Mouse (Mus musculus) heart, embryonic 16.5 days (tissue): Measurements from ENCODE around the gene Specc1. TPM values are rescaled to one million over a fixed set of nuclear protein-coding genes. Genes with fewer than 3 reads are reported as not detected.

ENCODE experiments used
- ATAC-seq: fragments of 200-750 bp; cut with Nextera tagmentation; replicated peaks from 2 replicates; pipeline ENCODE4 v1.8.0; 2017; ENCODE audit warnings: moderate number of reproducible peaks; ENCODE audit not compliant: insufficient read depth, low FRiP score; ENCODE audit errors: extremely low read depth
- H3K27ac ChIP-seq: fragments of 300-500 bp; sonication (generic); 2 replicates; pipeline ENCODE4 v1.5.1; 2014; ENCODE audit warnings: mild to moderate bottlenecking, low read length, control low read depth, moderate library complexity
- H3K27me3 ChIP-seq: fragments of 300-500 bp; sonication (generic); 2 replicates; pipeline ENCODE4 v1.6.1; 2014; ENCODE audit warnings: low read length, mixed read lengths; ENCODE audit not compliant: control insufficient read depth, insufficient read depth
- H3K36me3 ChIP-seq: fragments of 300-500 bp; sonication (generic); 2 replicates; pipeline ENCODE4 v1.6.1; 2014; ENCODE audit not compliant: control insufficient read depth, insufficient read depth
- H3K4me1 ChIP-seq: fragments of 300-500 bp; sonication (generic); 2 replicates; pipeline ENCODE4 v1.6.1; 2014; ENCODE audit warnings: low read length, mixed read lengths; ENCODE audit not compliant: control insufficient read depth, insufficient read depth
- H3K4me2 ChIP-seq: fragments of 300-500 bp; sonication (generic); 2 replicates; pipeline ENCODE4 v1.6.1; 2014; ENCODE audit warnings: low read depth, mild to moderate bottlenecking, control low read depth, low read length
- H3K4me3 ChIP-seq: fragments of 300-500 bp; sonication (generic); 2 replicates; pipeline ENCODE4 v1.5.1; 2014; ENCODE audit warnings: mild to moderate bottlenecking, control low read depth, low read length
- H3K9ac ChIP-seq: fragments of 300-500 bp; sonication (generic); 2 replicates; pipeline ENCODE4 v1.6.1; 2014; ENCODE audit warnings: low read length, control low read depth
- H3K9me3 ChIP-seq: fragments of 300-500 bp; sonication (generic); replicated peaks from 2 replicates; pipeline ENCODE4 v1.6.1; 2016; ENCODE audit warnings: low read length; ENCODE audit not compliant: control insufficient read depth
- WGBS: fragments of 180-500 bp; shearing (Covaris S2); extraction: QIAGEN DNeasy Blood & Tissue Kit; methylation state at CpG from one replicate; pipeline ENCODE4 v1.1.7; 2014; 5-methylcytosine and 5-hydroxymethylcytosine counted together
- polyA plus RNA-seq: library from polyadenylated mRNA; unstranded; fragments of >200 nt; fragmentation: Nextera tagmentation; extraction: Ambion mirVana; gene quantifications from 2 replicates; pipeline ENCODE4 v1.2.1, GENCODE M21; 2015

The Specc1 gene
- polyA plus RNA-seq, 1 experiment from 2014 or later, result 9.3 TPM

GRCm38 (mm10) chr11:61975783-61976182 is 19.2 kb downstream of the Specc1 start:
- no peak overlapping the region for H3K9ac ChIP-seq
- peaks cover 3% of the 10 kb centered on the region; the same call in 1 of the 2 replicates for H3K4me1 ChIP-seq
- WGBS, result 76% methylated on average over 1 of the region's 1 CpGs
- H3K27ac ChIP-seq, result no peak overlapping the region
- no peak for ATAC-seq
- H3K4me3 ChIP-seq, result no peak overlapping the region
- no peaks in the 10 kb centered on the region for H3K9me3 ChIP-seq
- H3K27me3 ChIP-seq, result no peaks in the 10 kb centered on the region
- no peak overlapping the region for H3K4me2 ChIP-seq
- no peaks in the 10 kb centered on the region for H3K36me3 ChIP-seq

GRCm38 (mm10) chr11:61981285-61981684 is 24.7 kb downstream of the Specc1 start:
- Histone ChIP-seq H3K27me3 (no peaks in the 10 kb centered on the region), H3K27ac (no peak overlapping the region), H3K36me3 (no peaks in the 10 kb centered on the region), H3K9ac (no peak overlapping the region), H3K4me1 (no peaks in the 10 kb centered on the region), H3K4me2 (no peak overlapping the region), H3K4me3 (no peak overlapping the region), H3K9me3 (no peaks in the 10 kb centered on the region; the same call in 1 of the 2 replicates)
- WGBS, result 63% methylated on average over 2 of the region's 2 CpGs
- no peak for ATAC-seq

- no peak for ATAC-seq
These were observed 26.3 kb downstream of the Specc1 start for GRCm38 (mm10) chr11:61982828-61983227.

GRCm38 (mm10) chr11:61986939-61987338 is 30.4 kb downstream of the Specc1 start:
- H3K27ac ChIP-seq, result no peak overlapping the region
- H3K9ac ChIP-seq, result no peak overlapping the region
- H3K4me1 ChIP-seq, result no peaks in the 10 kb centered on the region
- no peak overlapping the region for H3K4me2 ChIP-seq
- H3K27me3 ChIP-seq, result no peaks in the 10 kb centered on the region
- H3K36me3 ChIP-seq, result no peaks in the 10 kb centered on the region
- H3K4me3 ChIP-seq, result no peak overlapping the region
- no peak for ATAC-seq
- no peaks in the 10 kb centered on the region for H3K9me3 ChIP-seq
- WGBS, result 75% methylated on average over 4 of the region's 4 CpGs

More at GRCm38 (mm10) chr11:61982828-61983227, 26.3 kb downstream of the Specc1 start:
- Histone ChIP-seq H3K36me3 (no peaks in the 10 kb centered on the region), H3K27ac (no peak overlapping the region), H3K4me2 (no peak overlapping the region), H3K4me1 (no peaks in the 10 kb centered on the region), H3K9me3 (no peaks in the 10 kb centered on the region; the same call in 1 of the 2 replicates), H3K27me3 (no peaks in the 10 kb centered on the region), H3K4me3 (no peak overlapping the region), H3K9ac (no peak overlapping the region)
- WGBS, result 68% methylated on average over 8 of the region's 9 CpGs

- H3K27me3 ChIP-seq, result no peaks in the 10 kb centered on the region
- WGBS, result 62% methylated on average over 9 of the region's 9 CpGs
- no peaks in the 10 kb centered on the region for H3K36me3 ChIP-seq
- H3K9ac ChIP-seq, result no peak overlapping the region
- H3K4me2 ChIP-seq, result no peak overlapping the region
- no peaks in the 10 kb centered on the region for H3K4me1 ChIP-seq
- no peak overlapping the region for H3K4me3 ChIP-seq
- peaks cover 5% of the 10 kb centered on the region; the same call in 1 of the 2 replicates for H3K9me3 ChIP-seq
- no peak for ATAC-seq
- no peak overlapping the region for H3K27ac ChIP-seq
These were observed 33.1 kb downstream of the Specc1 start for GRCm38 (mm10) chr11:61989647-61990046.

GRCm38 (mm10) chr11:61991576-61991975 is 35.0 kb downstream of the Specc1 start:
- Histone ChIP-seq H3K4me1 (no peaks in the 10 kb centered on the region), H3K4me2 (no peak overlapping the region), H3K9me3 (peaks cover 5% of the 10 kb centered on the region; the same call in 1 of the 2 replicates), H3K9ac (no peak overlapping the region), H3K36me3 (no peaks in the 10 kb centered on the region), H3K27ac (no peak overlapping the region), H3K4me3 (no peak overlapping the region), H3K27me3 (no peaks in the 10 kb centered on the region)
- no peak for ATAC-seq
- WGBS, result 74% methylated on average over 2 of the region's 2 CpGs

GRCm38 (mm10) chr11:61992671-61993285 is 36.2 kb downstream of the Specc1 start:
- 78% methylated on average over 4 of the region's 4 CpGs for WGBS
- Histone ChIP-seq H3K27me3 (no peaks in the 10 kb centered on the region), H3K4me1 (no peaks in the 10 kb centered on the region), H3K9me3 (peaks cover 5% of the 10 kb centered on the region; the same call in 1 of the 2 replicates), H3K27ac (no peak overlapping the region), H3K4me3 (no peak overlapping the region), H3K9ac (no peak overlapping the region), H3K4me2 (no peak overlapping the region), H3K36me3 (no peaks in the 10 kb centered on the region)
- ATAC-seq, result no peak

- Histone ChIP-seq H3K27ac (no peak overlapping the region), H3K4me1 (no peaks in the 10 kb centered on the region), H3K4me3 (no peak overlapping the region), H3K4me2 (no peak overlapping the region), H3K9ac (no peak overlapping the region), H3K36me3 (no peaks in the 10 kb centered on the region), H3K27me3 (no peaks in the 10 kb centered on the region), H3K9me3 (no peaks in the 10 kb centered on the region)
- 83% methylated on average over 8 of the region's 8 CpGs for WGBS
- no peak for ATAC-seq
These were observed 42.9 kb downstream of the Specc1 start for GRCm38 (mm10) chr11:61999501-61999900.

- no peak overlapping the region for H3K4me2 ChIP-seq
- ATAC-seq, result no peak
- WGBS, result 75% methylated on average over 12 of the region's 12 CpGs
- no peak overlapping the region for H3K4me3 ChIP-seq
- H3K9ac ChIP-seq, result no peak overlapping the region
- H3K36me3 ChIP-seq, result no peaks in the 10 kb centered on the region
- H3K27me3 ChIP-seq, result no peaks in the 10 kb centered on the region
- H3K4me1 ChIP-seq, result no peaks in the 10 kb centered on the region
- H3K27ac ChIP-seq, result no peak overlapping the region
- H3K9me3 ChIP-seq, result no peaks in the 10 kb centered on the region
These were observed 43.5 kb downstream of the Specc1 start for GRCm38 (mm10) chr11:62000099-62000498.
